Mouse (Mus musculus): ENCODE data around the gene Slc13a3. TPM values are rescaled to one million over a fixed set of nuclear protein-coding genes. Genes with fewer than 3 reads are reported as not detected.

Slc13a3 gene
- total and polyA plus RNA-seq, 3 experiments = 0.29 to 0.68 (median 0.31) TPM

GRCm38 (mm10) chr2:165363282-165363681 lies 109.7 kb downstream of the Slc13a3 start:
- Histone ChIP-seq H3K27me3 (ENCODE audit: control insufficient read depth, insufficient read depth, low read length) (no peaks in the 10 kb centered on the region), H3K4me3 (no peak overlapping the region), H3K27ac (no peak overlapping the region), H3K79me2 (replicated peaks; ENCODE audit: control insufficient read depth, insufficient read depth, low read length) (no peaks in the 10 kb centered on the region), H3K36me3 (ENCODE audit: control insufficient read depth, insufficient read depth, low read length) (no peaks in the 10 kb centered on the region), H3K9ac (ENCODE audit: low read depth, low read length) (no peak overlapping the region), H3K4me1 (ENCODE audit: control insufficient read depth, insufficient read depth, low read length) (no peaks in the 10 kb centered on the region)
- DNase-seq = no peak
- intact Hi-C loops (cut with DNase I) = loop anchor here (5.0 kb wide), 1 partner anchor 411 kb away; no protein-coding TSS in a partner anchor
- no peak for TF ChIP-seq POLR2A (IDR thresholded peaks at IDR 0.05; ENCODE audit: insufficient read depth, low read depth, low read length)
- TF ChIP-seq EP300 (IDR thresholded peaks at IDR 0.05; ENCODE audit: insufficient read depth, low read depth, low read length) = no peak
- no peak for TF ChIP-seq CTCF (IDR thresholded peaks at IDR 0.05)
- WGBS = 89% methylated on average over 6 of the region's 6 CpGs

- no peaks in the 10 kb centered on the region for H3K36me3 ChIP-seq (ENCODE audit: control insufficient read depth, insufficient read depth, low read length)
- no peak overlapping the region for H3K27ac ChIP-seq
- DNase-seq = peak; percentile 43 to 48
- H3K4me3 ChIP-seq = no peak overlapping the region
- TF ChIP-seq EP300 (IDR thresholded peaks at IDR 0.05; ENCODE audit: insufficient read depth, low read depth, low read length) = 0 out of 2 replicates have a peak, but pooled peaks have one; percentile 67
- no peak for TF ChIP-seq POLR2A (IDR thresholded peaks at IDR 0.05; ENCODE audit: insufficient read depth, low read depth, low read length)
- TF ChIP-seq CTCF (IDR thresholded peaks at IDR 0.05) = peak; percentile 80
- no peaks in the 10 kb centered on the region for H3K4me1 ChIP-seq (ENCODE audit: control insufficient read depth, insufficient read depth, low read length)
- WGBS = 3% methylated on average over 1 of the region's 1 CpGs
- no peak overlapping the region for H3K9ac ChIP-seq (ENCODE audit: low read depth, low read length)
- no peaks in the 10 kb centered on the region for H3K27me3 ChIP-seq (ENCODE audit: control insufficient read depth, insufficient read depth, low read length)
- intact Hi-C loops (cut with DNase I) = loop anchor here (1.0 to 5.0 kb wide), 2 partner anchors 286 to 409 kb away; no protein-coding TSS in a partner anchor
- H3K79me2 ChIP-seq (replicated peaks; ENCODE audit: control insufficient read depth, insufficient read depth, low read length) = no peaks in the 10 kb centered on the region
Measured at GRCm38 (mm10) chr2:165360861-165361260, 112.2 kb downstream of the Slc13a3 start.

Other genes with a start within 250 kb of the Slc13a3 start
- gene Cdh22, start 238.4 kb downstream of the Slc13a3 start, total RNA-seq (2021) = under 1 TPM; 0.50 to 0.65 TPM
- gene Cdh22, start 238.4 kb downstream of the Slc13a3 start, polyA plus RNA-seq (2012; rRNA removed) = 0.76 and 1.0 TPM in 2 replicates
- 10 to 100 TPM; 15.9 to 18.1 TPM for gene Slc35c2, start 185.4 kb downstream of the Slc13a3 start, total RNA-seq (2021)
- 43.6 and 46.4 TPM in 2 replicates for gene Slc35c2, start 185.4 kb downstream of the Slc13a3 start, polyA plus RNA-seq (2012; rRNA removed)
- 10 to 100 TPM; 13.9 to 14.8 TPM for gene Elmo2, start 146.8 kb downstream of the Slc13a3 start, total RNA-seq (2021)
- gene Elmo2, start 146.8 kb downstream of the Slc13a3 start, polyA plus RNA-seq (2012; rRNA removed) = 36.3 and 39.0 TPM in 2 replicates
- gene Zfp663, start 104.5 kb downstream of the Slc13a3 start, total RNA-seq (2021) = not detected
- not detected in 2 replicates for gene Zfp663, start 104.5 kb downstream of the Slc13a3 start, polyA plus RNA-seq (2012; rRNA removed)
- 1 to 10 TPM; 2.1 to 2.3 TPM for gene Zfp334, start 85.0 kb downstream of the Slc13a3 start, total RNA-seq (2021)
- 1.3 and 2.0 TPM in 2 replicates for gene Zfp334, start 85.0 kb downstream of the Slc13a3 start, polyA plus RNA-seq (2012; rRNA removed)
- gene Ocstamp, start 72.8 kb downstream of the Slc13a3 start, total RNA-seq (2021) = not detected
- gene Ocstamp, start 72.8 kb downstream of the Slc13a3 start, polyA plus RNA-seq (2012; rRNA removed) = 0.02 TPM in 1 of 2 replicates, not detected in the other
- 1 to 10 TPM; 8.8 to 9.2 TPM for gene Trp53rka, start 20.1 kb upstream of the Slc13a3 start, total RNA-seq (2021)
- 10.9 and 14.4 TPM in 2 replicates for gene Trp53rka, start 20.1 kb upstream of the Slc13a3 start, polyA plus RNA-seq (2012; rRNA removed)
- 1 to 10 TPM; 5.0 to 5.8 TPM for gene Slc2a10, start 30.6 kb upstream of the Slc13a3 start, total RNA-seq (2021)
- gene Slc2a10, start 30.6 kb upstream of the Slc13a3 start, polyA plus RNA-seq (2012; rRNA removed) = 3.8 and 4.4 TPM in 2 replicates
- 1 to 10 TPM in 1 of 2 experiments, under 1 TPM in 1; 0.55 to 1.6 TPM for gene Eya2, start 121.8 kb upstream of the Slc13a3 start, total RNA-seq (2021)
- gene Eya2, start 121.8 kb upstream of the Slc13a3 start, polyA plus RNA-seq (2012; rRNA removed) = 2.4 and 5.5 TPM in 2 replicates